Mouse (Mus musculus) layer of hippocampus, postnatal 25 days (tissue): ENCODE data around the gene Nbr1. TPM values are rescaled to one million over a fixed set of nuclear protein-coding genes. Genes with fewer than 3 reads are reported as not detected.
"Not testable (repeated sequence)": the region's sequence is repeated elsewhere in the genome, so short reads cannot be mapped to it uniquely, and the experiment has no call there.

Experiments
- DNase-seq, 2 experiments: peaks; one replicate each; pipeline ENCODE4 v3.0.0; 2022; ENCODE audit warnings: mixed read lengths in 2 of 2, low spot score in 1 of 2; ENCODE audit errors: extremely low spot score in 1 of 2
- total RNA-seq, 2 experiments: library from RNA; stranded (reverse); gene quantifications; 2 replicates each; pipeline ENCODE4 v1.2.3; 2021

Gene Nbr1
- total RNA-seq, 2 experiments from 2014 or later = 128 to 142 TPM

DNA sequence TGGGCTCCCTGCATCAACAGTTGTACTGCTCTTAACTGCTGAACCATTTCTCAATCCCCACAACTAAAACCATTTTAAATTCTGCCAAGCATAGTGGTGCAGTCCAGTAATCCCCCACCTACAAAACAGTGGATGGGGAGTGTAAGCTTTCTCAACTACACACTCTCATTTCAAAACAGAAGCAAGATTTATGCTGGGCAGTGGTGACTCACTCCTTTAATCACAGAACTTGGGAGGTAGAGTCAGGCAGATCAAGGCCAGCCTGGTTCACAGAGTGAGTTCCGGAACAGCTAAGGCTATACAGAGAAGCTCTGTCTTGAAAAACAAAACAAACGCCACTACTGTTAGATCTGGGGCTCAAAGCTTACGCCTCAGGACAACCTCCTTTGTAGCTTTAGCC is 66.6 kb downstream of the Nbr1 start:
- no peak for DNase-seq

DNA sequence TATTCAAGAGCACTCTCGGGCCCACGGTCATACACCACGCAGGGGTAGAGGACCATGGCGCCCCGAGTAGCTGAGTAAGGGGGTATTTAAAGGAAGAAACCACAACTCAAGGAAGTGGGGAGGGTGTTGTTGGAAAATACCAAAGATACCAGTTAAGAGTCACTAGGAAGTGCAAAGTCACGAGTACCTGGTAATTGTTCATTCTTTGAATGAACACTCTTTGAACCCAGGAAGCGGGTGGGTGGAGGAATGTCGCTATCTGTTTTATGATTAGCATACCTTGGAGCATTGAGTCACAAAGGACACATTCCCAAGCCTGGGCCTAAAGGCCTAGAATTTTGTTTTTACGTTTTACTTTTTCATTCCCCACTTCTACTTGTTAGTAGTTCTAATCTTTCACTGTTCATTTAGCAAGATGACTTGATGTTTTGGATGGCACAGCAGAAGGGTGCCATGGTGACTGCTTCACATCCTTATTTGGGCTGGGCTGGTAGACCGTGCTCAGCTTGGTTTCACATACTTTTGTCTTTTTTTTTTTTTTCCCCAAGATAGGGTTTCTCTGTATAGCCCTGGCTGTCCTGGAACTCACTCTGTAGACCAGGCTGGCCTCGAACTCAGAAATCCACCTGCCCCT is 68.2 kb downstream of the Nbr1 start:
- not testable (repeated sequence) for DNase-seq

- no peak for DNase-seq
These were observed 74.7 kb downstream of the Nbr1 start for GRCm38 (mm10) chr11:101626649-101626994.

- DNase-seq = peak; percentile 49 to 66
These were observed 75.3 kb downstream of the Nbr1 start, which contains the start of gene Rdm1 for GRCm38 (mm10) chr11:101626995-101627856. TSS of gene Rdm1 (plus strand) at chr11:101627195.

GRCm38 (mm10) chr11:101627857-101628559 is 76.1 kb downstream of the Nbr1 start:
- peak; percentile 74 to 89 for DNase-seq

GRCm38 (mm10) chr11:101628733-101629417 is 76.9 kb downstream of the Nbr1 start:
- DNase-seq = not testable (repeated sequence)

Other genes with a start within 250 kb of the Nbr1 start
- 100 to 1,000 TPM; 204 to 230 TPM for gene Becn1, start 249.9 kb upstream of the Nbr1 start, total RNA-seq
- gene Psme3, start 235.9 kb upstream of the Nbr1 start, total RNA-seq = 100 to 1,000 TPM; 119 to 126 TPM
- 1 to 10 TPM; 5.8 to 8.0 TPM for gene Aoc2, start 227.1 kb upstream of the Nbr1 start, total RNA-seq
- under 1 TPM; 0.86 to 0.99 TPM for gene Aoc3, start 221.5 kb upstream of the Nbr1 start, total RNA-seq
- gene G6pc, start 184.6 kb upstream of the Nbr1 start, total RNA-seq = not detected
- 10 to 100 TPM; 43.9 to 48.9 TPM for gene Aarsd1, start 134.5 kb upstream of the Nbr1 start, total RNA-seq
- gene Gm27029, start 127.4 kb upstream of the Nbr1 start, total RNA-seq = 1 to 10 TPM; 4.5 to 6.5 TPM
- gene Rundc1, start 127.1 kb upstream of the Nbr1 start, total RNA-seq = 10 to 100 TPM; 30.7 to 33.2 TPM
- 1 to 10 TPM; 1.3 to 1.4 TPM for gene Ptges3l, start 126.8 kb upstream of the Nbr1 start, total RNA-seq
- gene Rpl27, start 109.9 kb upstream of the Nbr1 start, total RNA-seq = 10 to 100 TPM; 50.0 to 52.5 TPM
- gene Ifi35, start 103.7 kb upstream of the Nbr1 start, total RNA-seq = 1 to 10 TPM; 1.9 to 2.2 TPM
- gene Rnd2, start 87.2 kb upstream of the Nbr1 start, total RNA-seq = 100 to 1,000 TPM; 145 to 159 TPM
- gene Vat1, start 85.9 kb upstream of the Nbr1 start, total RNA-seq = 10 to 100 TPM; 33.2 to 36.0 TPM
- 1 to 10 TPM in 1 of 2 experiments, under 1 TPM in 1; 0.94 to 1.1 TPM for gene Brca1, start 194 bp upstream of the Nbr1 start, total RNA-seq
- 1 to 10 TPM in 1 of 2 experiments, under 1 TPM in 1; 0.63 to 1.1 TPM for gene Tmem106a, start 30.1 kb downstream of the Nbr1 start, total RNA-seq
- not detected for gene Gm11634, start 47.1 kb downstream of the Nbr1 start, total RNA-seq
- 1 to 10 TPM; 8.1 to 8.2 TPM for gene Rdm1, start 75.0 kb downstream of the Nbr1 start, total RNA-seq
- gene Arl4d, start 113.4 kb downstream of the Nbr1 start, total RNA-seq = 10 to 100 TPM; 10.4 to 11.9 TPM
- 10 to 100 TPM; 34.3 to 37.2 TPM for gene Dhx8, start 180.8 kb downstream of the Nbr1 start, total RNA-seq
- gene Etv4, start 233.2 kb downstream of the Nbr1 start, total RNA-seq = 10 to 100 TPM; 14.9 to 18.3 TPM